Mouse (Mus musculus) lung, adult 18-20 months (tissue): ENCODE measurements around the gene Dvl2.
A peak's percentile ranks its signal among the peaks of the same experiment; 100 is the strongest.

Source experiments
- DNase-seq, 2 experiments: peaks; one replicate each; pipeline ENCODE4 v3.0.0; 2022; ENCODE audit warnings: mixed read lengths in 2 of 2

Dvl2 gene

GRCm38 (mm10) chr11:69982225-69982624 lies 18.2 kb upstream of the Dvl2 start, which contains the start of gene Elp5:
TSS of gene Elp5 (minus strand) at chr11:69982517.
- no peak for DNase-seq

- DNase-seq: no peak
Observed at GRCm38 (mm10) chr11:69982877-69983276, 17.5 kb upstream of the Dvl2 start.

- DNase-seq: no peak
Observed at GRCm38 (mm10) chr11:69983377-69983776, 17.0 kb upstream of the Dvl2 start.

- no peak for DNase-seq
Observed at GRCm38 (mm10) chr11:69984431-69984830, 16.0 kb upstream of the Dvl2 start.

GRCm38 (mm10) chr11:69989949-69990348 lies 10.4 kb upstream of the Dvl2 start:
- DNase-seq: no peak

GRCm38 (mm10) chr11:69990850-69991691 lies 9.3 kb upstream of the Dvl2 start, which contains the start of gene Gabarap:
TSS of gene Gabarap (plus strand) at chr11:69991143.
- peak; percentile 98 for DNase-seq

- no peak for DNase-seq
Observed at GRCm38 (mm10) chr11:69991711-69992110, 8.7 kb upstream of the Dvl2 start.

GRCm38 (mm10) chr11:69992396-69992795 lies 8.0 kb upstream of the Dvl2 start:
- DNase-seq: no peak

GRCm38 (mm10) chr11:69992932-69993331 lies 7.5 kb upstream of the Dvl2 start:
- no peak for DNase-seq

- no peak for DNase-seq
Observed at GRCm38 (mm10) chr11:69994401-69995090, 5.8 kb upstream of the Dvl2 start.

- DNase-seq: peak; percentile 99
Observed at GRCm38 (mm10) chr11:69995391-69995960, 4.9 kb upstream of the Dvl2 start, which contains the start of gene Phf23. TSS of gene Phf23 (plus strand) at chr11:69995777.

GRCm38 (mm10) chr11:69996161-69997061 lies 4.0 kb upstream of the Dvl2 start:
- DNase-seq: peak in 1 of 2 experiments; percentile 48

GRCm38 (mm10) chr11:69997070-69997509 lies 3.3 kb upstream of the Dvl2 start:
- DNase-seq: peak; percentile 92 to 94

- DNase-seq: no peak
Observed at GRCm38 (mm10) chr11:69998567-69999491, 1.6 kb upstream of the Dvl2 start.

GRCm38 (mm10) chr11:69999666-70000065 lies 729 bp upstream of the Dvl2 start:
- no peak for DNase-seq

GRCm38 (mm10) chr11:70001159-70001558 lies 764 bp downstream of the Dvl2 start:
- no peak for DNase-seq

GRCm38 (mm10) chr11:70001865-70002264 lies 1.5 kb downstream of the Dvl2 start:
- peak in 1 of 2 experiments; percentile 36 for DNase-seq

- no peak for DNase-seq
Observed at GRCm38 (mm10) chr11:70002471-70002870, 2.1 kb downstream of the Dvl2 start.

- DNase-seq: no peak
Observed at GRCm38 (mm10) chr11:70005521-70005920, 5.1 kb downstream of the Dvl2 start.

- DNase-seq: no peak
Observed at GRCm38 (mm10) chr11:70010033-70010432, 9.6 kb downstream of the Dvl2 start.

GRCm38 (mm10) chr11:70010548-70010947 lies 10.2 kb downstream of the Dvl2 start:
- no peak for DNase-seq
